Mouse (Mus musculus) yolk sac, embryonic 10.5 days (tissue): ENCODE data around the gene Hoxc10.

Source experiments
- DNase-seq: peaks from one replicate; pipeline ENCODE4 v3.0.0-alpha.2; 2017; ENCODE audit warnings: low spot score

The Hoxc10 gene

DNA sequence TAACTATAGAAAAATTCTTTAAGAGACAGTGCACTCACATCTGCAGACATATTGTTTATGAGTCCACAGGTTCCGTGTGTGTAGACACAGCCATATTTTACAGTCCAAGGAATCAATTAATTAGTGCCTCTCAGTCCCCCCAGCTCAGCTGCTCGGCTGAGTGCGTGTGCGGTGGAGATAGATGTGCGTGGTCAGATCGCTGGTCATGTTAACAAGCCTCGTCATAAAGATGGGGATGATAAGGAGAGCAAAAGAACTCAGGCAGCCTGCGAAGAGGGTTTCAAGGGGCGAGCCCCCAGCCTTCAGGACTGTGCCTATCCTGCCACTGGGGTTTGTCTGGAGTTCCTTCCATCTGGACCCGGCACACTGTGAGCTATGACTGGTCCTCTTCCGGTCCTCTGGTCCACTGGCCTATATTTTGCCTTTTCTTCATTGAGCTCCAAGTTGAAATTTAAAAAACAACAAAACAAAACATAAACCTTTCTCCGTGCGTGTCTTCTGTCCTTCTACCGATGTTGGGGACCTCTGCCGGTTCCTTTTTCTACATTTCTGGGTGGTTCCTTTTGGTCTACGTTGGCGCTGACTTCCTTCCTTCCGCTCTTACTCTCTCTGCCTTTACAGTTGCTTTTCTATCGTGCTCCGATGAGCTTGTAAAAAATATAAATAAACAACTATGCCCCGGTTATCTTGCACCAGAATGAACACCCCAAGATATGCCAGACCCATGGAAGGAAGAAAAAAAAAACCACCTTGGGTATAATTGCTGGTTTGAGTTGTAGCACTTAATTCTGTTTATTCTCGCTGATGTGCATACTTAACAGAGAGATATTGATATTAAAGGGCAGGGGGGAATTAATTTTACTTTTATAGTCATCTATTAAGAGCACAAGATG, 21.2 kb upstream of the Hoxc10 start:
- DNase-seq, result no peak

DNA sequence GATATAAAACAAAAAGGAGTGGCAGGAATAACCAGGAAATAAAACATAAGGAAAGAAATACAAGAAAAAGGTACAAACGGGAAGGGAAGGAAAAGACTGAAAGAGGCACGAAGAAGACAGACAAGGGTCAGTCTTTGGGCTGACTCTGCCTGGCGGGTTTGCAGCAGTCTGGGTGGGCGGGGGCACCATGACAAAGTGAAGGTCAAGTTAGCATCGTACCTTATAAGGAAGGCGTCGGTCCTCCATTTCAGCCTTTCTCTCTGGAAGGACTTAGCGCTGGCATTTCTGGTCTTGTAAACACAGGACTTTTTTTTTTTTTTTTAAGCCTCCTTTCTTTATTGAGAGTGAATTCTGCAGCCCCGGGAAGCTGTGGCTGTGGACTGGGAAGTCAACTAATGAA, 19.3 kb upstream of the Hoxc10 start:
- no peak for DNase-seq

DNA sequence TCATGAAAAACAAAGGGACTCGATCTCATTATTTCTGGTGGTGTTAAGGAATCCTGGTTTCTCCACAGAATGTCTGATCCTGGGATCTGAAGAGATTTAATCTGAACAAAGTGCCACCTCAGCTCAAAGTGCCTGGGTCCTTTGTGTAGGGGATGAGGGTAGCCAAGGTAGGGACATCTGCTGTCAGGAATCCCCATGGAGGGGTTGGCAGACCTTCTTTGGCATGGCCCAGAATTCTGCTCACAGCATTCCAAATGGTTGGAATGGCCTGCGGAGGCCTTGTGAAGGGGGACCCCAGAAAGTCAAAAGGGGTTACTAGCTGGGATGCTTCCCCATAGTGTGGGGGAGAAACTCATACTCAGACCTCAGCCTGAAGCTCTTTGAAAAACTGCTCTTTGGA, 17.8 kb upstream of the Hoxc10 start:
- DNase-seq, result no peak

GRCm38 (mm10) chr15:102949696-102950095, 16.9 kb upstream of the Hoxc10 start:
- no peak for DNase-seq

GRCm38 (mm10) chr15:102950877-102951276, 15.7 kb upstream of the Hoxc10 start:
- no peak for DNase-seq

GRCm38 (mm10) chr15:102953561-102953960, 13.0 kb upstream of the Hoxc10 start:
- DNase-seq, result no peak

DNA sequence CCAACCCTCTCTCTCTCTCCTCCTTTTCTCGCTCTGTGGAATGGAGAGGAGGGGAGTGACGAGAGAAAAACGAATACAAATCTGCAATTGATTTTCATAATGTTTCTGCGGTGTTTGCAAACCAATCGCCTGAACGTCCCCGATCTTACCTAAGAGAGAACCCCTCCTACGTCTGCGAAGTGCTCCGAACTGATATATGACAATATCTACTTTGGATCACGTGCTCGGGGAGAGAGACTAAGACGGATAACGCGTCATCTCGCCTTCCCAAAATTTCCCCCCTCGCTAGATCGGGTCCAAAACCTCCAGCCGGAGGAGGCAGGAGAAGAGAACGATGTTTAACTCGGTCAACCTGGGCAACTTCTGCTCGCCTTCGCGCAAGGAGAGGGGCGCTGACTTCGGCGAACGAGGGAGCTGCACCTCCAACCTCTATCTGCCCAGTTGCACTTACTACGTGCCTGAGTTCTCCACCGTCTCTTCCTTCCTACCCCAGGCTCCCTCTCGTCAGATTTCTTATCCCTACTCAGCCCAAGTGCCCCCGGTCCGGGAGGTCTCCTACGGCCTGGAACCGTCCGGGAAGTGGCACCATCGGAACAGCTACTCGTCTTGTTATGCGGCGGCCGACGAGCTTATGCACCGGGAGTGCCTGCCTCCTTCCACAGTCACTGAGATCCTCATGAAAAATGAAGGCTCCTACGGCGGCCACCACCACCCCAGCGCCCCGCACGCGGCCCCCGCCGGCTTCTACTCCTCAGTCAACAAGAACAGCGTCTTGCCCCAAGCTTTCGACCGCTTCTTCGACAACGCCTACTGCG, 12.2 kb upstream of the Hoxc10 start, which contains the start of gene Hoxc11:
Hoxc11 (plus strand) TSS at position 236 of the 815 bp plus-strand sequence.
- DNase-seq, result no peak

DNA sequence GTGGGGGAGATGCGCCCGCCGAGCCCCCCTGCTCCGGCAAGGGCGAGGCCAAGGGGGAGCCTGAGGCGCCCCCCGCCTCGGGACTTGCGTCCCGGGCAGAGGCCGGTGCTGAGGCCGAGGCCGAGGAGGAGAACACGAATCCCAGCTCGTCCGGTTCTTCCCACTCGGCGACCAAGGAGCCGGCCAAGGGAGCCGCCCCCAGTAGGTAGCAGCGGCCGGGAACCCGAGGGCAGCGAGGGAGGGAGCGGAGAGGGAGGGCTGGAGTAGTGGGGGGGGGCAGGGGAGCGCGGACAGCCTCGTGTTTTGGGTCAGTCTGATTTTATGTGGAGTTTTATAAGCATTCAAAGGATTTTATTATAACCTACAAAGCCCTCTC, 11.6 kb upstream of the Hoxc10 start:
- DNase-seq, result no peak

DNA sequence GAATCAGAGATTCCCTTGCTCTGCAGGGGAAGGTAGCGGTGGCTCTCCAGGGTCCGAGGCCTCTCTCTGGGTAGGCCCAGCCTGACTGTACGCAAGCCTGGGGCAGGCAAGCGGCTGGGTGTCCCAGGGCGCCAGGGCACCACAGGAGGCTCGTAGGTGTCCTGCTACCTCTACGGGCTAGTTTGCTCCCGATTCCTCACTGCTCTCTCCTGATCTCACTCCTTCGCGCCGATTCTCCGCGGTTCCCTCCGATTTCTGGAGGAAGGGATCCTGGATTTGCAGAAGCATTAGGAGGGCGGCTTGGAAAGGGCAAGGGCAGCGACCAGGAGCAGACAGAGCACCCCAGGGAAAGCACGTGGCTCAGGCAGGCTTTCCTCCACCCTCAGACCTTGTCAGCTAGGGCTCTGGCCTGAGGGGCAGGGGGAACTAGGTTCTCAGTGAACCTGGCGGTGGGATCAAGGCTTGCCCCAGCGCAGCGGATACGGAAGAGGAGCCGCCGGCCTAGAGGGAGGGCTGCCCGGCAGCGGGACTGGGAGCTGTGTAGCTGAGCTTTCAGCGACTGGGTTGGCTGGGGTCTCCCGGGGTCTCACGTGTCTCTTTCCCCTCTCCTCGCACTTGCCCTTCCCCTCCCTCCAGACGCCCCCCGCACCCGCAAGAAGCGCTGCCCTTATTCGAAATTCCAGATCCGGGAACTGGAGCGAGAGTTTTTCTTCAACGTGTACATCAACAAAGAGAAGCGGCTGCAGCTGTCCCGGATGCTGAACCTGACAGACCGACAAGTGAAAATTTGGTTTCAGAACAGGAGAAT, 10.6 kb upstream of the Hoxc10 start:
- no peak for DNase-seq

GRCm38 (mm10) chr15:102956906-102957305, 9.7 kb upstream of the Hoxc10 start:
- no peak for DNase-seq

DNA sequence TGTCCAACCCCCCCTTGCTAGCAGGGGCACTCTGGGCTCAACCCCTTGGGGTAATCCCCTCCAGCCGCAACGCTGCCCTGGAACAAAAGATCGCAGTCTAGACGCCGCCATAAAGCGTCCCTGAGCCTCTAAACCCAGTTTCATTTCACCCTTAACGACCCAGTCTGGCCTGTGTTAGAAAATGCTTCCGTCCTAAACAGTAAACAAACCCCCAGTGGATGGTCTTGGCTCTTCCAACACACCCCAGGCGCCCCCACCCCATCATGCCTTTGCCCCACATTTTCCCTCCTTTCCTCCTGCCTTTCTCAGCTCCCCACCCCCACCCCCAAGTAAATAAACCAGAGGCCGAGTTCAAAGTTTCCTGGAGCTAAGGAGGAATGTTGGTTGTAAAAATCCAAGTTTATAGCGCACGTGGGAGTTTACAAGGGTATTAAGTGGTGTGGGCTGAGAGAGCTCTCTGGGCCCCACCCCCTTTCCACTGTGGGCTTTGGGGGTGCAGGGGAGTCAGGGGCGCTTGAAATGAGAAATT, 6.9 kb upstream of the Hoxc10 start:
- DNase-seq, result no peak

- no peak for DNase-seq
Measured at GRCm38 (mm10) chr15:102961728-102962127, 4.9 kb upstream of the Hoxc10 start.

DNA sequence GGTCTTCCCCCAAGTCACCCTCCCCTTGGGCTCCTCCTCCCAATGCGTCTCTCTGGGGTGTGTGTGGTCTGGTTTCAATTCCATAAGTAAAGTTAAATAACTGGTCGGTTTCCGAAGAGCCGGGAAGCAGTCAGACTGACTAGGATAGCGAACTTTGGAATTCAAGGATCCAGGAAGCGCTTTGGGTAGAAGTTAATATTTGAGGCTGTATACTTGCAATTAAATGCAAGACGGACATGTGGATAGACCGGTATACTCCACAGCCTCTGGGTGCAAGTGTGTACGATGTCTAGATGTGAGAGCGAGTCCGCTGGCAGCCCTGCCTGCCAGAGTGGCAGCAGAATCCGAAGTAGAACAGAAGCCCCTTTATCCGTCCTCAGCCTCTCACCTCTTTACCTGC, 4.1 kb upstream of the Hoxc10 start:
- DNase-seq, result no peak

DNA sequence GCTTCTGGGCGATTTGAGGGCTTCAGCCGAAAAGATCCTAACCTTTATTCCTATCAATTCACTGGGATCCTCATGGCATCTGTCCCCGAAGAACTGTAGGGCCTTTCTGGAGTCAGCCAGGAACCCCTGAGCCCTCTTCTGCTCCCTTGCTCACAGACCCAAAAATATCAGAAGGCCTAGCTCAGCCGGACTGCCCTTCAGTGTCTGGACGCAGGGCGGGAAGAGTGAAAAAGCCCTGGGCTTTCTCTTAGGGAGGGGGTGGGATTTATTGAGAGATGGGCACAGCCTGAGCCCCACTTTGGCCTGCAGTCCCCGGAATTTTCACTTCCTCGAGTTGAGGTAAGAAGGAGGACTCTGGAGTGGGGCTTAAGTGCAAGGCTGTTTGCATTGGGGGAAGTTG, 3.3 kb upstream of the Hoxc10 start:
- no peak for DNase-seq

- DNase-seq, result peak; percentile 11
Measured at GRCm38 (mm10) chr15:102963671-102964640, 2.6 kb upstream of the Hoxc10 start.

DNA sequence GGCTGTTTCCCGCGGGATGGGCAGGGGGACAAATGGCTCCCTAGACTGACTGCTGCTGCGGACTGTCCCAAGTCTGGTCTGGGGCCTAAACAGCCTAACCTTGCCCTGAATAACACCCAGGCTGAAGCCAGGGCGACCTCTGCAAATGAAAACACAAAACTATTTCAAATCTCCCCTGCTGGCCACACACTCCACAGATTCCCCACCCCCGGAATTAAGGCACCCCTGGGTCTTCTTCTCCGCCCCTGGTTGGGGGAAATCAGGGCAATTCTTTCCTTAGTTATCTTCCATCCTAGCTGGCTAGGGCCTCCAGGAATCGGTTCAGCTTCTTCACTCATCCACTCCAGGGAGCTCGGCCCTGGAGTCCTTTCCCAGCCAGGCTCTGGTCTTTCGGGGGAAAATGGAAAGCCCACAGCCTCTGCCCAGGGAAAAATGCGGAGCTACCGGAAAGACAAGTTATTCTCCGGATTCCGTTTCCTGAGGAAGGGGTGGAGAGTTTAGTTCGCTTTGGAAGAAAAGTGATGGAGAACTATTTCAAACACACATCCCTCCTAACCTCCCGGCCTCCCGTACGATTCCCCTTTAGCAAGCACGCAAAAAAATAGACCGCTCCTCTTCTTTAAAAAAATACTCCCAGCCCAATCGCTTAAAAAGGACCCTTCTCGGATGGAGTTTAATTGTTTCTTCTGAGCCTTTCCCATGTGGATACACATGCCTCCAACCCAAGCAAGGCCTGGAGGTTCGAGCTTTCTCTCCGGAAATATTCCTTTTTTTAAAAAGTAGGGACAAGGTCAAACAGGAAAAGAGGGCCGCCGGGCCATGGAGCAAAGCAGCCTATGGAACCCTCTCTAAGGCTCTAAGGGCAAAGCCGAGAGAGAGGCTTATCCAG, 1.3 kb upstream of the Hoxc10 start:
- DNase-seq, result peak; percentile 12

DNA sequence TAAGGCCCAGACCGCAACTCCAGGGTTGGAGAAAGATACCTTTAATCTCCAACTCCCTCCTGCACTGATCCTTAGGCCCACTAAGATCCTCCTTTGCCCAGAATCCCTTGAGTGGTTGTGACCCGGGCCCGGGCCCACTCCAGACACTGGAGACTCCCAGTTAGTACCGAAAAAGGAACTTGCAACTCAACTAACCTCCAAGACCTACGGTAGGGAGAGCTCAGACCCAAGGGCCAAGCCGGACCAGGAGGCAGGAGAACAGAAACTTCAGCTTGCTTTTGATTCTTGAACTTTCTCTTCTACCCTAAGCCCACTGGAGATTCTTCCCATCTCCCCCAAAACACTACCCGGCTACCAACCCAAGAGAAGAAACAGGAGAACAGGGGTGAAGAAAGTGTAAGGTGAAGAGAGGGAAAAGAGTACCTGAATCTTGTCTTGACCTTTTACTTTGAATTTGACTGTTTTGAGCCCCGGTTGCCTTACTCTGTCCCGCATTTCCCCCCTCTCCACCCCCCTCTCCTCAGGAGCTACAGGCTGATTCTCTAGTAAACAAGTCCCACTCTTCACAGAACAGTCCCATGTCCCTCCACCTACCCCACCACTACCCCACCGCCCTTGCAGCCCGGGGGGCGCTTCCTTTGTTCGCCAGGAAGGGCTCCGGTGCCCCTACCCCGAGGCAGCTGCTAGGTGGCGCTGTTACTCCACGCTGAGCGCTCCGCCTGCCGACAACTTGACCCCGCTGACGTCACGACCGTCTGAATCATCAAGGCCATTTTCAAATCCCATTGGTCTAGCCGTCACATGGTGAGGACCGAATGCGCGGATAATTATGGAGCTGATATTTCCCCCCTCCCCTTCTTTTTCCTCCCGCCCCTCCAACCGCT, 462 bp upstream of the Hoxc10 start:
- peak; percentile 88 for DNase-seq

DNA sequence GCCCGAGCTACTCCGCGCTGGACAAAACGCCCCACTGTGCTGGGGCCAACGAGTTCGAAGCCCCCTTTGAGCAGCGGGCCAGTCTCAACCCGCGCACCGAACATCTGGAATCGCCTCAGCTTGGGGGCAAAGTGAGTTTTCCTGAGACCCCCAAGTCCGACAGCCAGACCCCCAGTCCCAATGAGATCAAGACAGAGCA, 615 bp downstream of the Hoxc10 start, which contains the start of gene Hoxc5:
Hoxc5 (plus strand) TSS at position 132 of the 199 bp plus-strand sequence.
- no peak for DNase-seq
